Mouse (Mus musculus): ENCODE measurements at regions not wholly inside any gene's neighbourhood (a gene's known extent, or its start where the extent isn't known, plus 50 kb on each side); places are given as distances from the start of the nearest gene placed in this dataset.
"Not testable (repeated sequence)": the region's sequence is repeated elsewhere in the genome, so short reads cannot be mapped to it uniquely, and the experiment has no call there.

- DNase-seq = no peak
These were observed 785.6 kb upstream of the Sox9 start for GRCm38 (mm10) chr11:111996395-111996794.

DNA sequence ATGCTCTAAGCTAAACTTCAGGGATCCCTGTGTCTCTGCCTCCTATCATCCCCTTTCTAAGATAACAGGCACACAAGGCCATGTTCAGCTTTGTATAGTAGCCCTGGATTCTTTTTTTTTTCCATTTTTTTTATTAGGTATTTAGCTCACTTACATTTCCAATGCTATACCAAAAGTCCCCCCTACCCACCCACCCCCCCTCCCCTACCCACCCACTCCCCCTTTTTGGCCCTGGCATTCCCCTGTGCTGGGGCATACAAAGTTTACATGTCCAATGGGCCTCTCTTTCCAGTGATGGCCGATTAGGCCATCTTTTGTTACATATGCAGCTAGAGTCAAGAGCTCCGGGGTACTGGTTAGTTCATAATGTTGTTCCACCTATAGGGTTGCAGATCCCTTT is 771.2 kb upstream of the Sox9 start:
- DNase-seq = not testable (repeated sequence)

- no peak for DNase-seq
These were observed 764.1 kb upstream of the Sox9 start for GRCm38 (mm10) chr11:112017906-112018305.

- DNase-seq = no peak
These were observed 754.0 kb upstream of the Sox9 start for GRCm38 (mm10) chr11:112028031-112028430.

- DNase-seq = no peak
These were observed 743.3 kb upstream of the Sox9 start for GRCm38 (mm10) chr11:112038741-112039140.

DNA sequence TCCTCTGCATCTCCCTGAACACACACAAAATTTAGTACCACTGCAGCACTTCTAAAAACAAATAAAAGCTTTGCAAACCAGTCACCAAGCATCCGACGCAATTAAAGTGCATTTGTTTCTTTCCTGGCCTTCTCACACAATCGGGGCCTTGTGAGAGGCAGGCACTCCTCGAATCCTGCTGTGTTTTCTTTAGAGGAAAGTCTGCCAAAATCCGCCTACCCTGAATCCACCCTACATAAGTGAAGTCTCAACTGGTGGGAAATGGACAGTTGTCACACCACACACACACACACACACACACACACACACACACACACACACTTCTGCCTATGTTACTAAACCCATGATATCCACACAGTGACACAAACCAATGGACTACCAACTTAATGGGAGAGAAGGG is 737.6 kb upstream of the Sox9 start:
- no peak for DNase-seq

GRCm38 (mm10) chr11:112045353-112045752 is 736.7 kb upstream of the Sox9 start:
- DNase-seq = no peak

DNA sequence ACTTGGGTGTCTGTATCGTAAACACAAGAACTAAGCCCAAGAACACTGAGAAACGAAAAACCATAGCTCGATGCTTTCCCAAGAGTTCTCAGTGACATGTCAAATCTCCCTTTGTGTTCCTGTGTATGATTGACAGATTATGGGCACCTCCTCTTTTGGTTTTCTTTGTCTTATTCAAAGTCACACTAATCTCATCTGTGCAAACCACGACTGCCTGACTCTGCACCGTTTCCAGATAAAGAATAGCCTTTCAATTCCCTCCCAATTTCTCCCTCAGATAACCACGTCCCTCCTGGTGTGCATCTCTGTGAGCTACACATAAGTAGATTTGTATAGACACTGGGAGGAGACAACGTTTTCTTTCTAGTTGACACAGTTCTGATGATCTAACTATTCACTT is 731.7 kb upstream of the Sox9 start:
- no peak for DNase-seq

DNA sequence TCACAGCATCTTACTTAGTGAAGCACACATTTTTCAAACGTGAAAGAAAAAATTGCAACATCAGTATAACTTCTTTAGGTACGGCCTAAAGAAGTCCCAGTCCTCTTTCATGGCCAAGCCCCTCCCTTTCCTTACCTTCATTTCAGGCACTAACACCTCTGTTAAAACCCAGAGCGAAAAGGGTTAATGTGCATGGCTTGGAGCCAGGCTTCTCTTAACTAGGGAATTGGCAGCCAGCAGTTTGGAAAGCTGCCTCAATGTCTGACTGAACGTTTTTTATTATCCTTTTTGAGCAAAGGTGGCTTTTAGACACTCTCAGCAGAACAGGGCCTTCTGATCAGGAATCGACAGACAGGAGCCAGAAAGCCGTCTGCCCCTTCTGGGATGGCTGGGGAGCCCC is 726.4 kb upstream of the Sox9 start:
- DNase-seq = no peak

DNA sequence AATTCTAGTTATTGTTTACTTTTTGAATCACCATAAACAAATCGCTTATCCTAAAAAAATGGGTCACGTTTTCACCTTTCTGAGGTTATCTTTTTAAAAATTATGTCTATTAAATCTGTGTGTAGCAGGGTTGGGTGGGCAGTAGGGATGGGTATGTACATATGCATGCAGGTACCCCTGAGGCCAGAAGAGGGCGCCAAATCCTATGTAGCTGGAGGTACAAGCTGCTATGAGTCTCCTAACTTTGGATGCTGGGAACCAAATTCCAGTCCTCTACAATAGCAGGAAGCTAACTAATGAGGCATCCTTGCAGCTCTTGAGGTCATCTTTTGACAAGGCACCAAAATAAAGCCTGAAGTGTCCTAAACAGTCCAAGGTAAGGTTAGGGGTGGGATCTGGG is 714.8 kb upstream of the Sox9 start:
- no peak for DNase-seq

GRCm38 (mm10) chr11:112068821-112069220 is 713.2 kb upstream of the Sox9 start:
- DNase-seq = no peak

GRCm38 (mm10) chr11:112071571-112071970 is 710.5 kb upstream of the Sox9 start:
- DNase-seq = no peak

DNA sequence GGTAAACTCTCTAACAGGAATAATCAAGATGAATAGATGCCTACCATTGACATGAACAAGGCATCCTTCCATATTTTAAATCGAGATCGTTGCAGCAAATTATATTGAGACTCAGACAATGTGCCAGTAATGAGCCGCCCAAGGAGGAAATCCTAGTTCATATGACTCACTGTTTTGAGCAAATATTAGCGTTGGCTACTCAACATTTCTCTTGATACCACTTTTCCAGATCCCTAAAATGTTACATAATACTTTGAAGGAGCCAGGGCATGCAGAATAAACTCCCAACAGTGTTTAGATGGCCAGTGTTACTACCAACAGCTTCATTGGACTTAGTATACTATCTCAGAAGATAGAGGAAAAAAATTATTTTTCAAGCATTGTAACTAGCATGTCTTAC is 700.6 kb upstream of the Sox9 start:
- DNase-seq = no peak

GRCm38 (mm10) chr11:112083019-112083418 is 699.0 kb upstream of the Sox9 start:
- DNase-seq = no peak

GRCm38 (mm10) chr11:112092168-112092567 is 689.9 kb upstream of the Sox9 start:
- DNase-seq = no peak

GRCm38 (mm10) chr11:112095009-112095408 is 687.0 kb upstream of the Sox9 start:
- no peak for DNase-seq

- no peak for DNase-seq
These were observed 683.9 kb upstream of the Sox9 start for GRCm38 (mm10) chr11:112098161-112098560.

- DNase-seq = no peak
These were observed 678.8 kb upstream of the Sox9 start for GRCm38 (mm10) chr11:112103252-112103651.

GRCm38 (mm10) chr11:112106891-112107290 is 675.1 kb upstream of the Sox9 start:
- no peak for DNase-seq

DNA sequence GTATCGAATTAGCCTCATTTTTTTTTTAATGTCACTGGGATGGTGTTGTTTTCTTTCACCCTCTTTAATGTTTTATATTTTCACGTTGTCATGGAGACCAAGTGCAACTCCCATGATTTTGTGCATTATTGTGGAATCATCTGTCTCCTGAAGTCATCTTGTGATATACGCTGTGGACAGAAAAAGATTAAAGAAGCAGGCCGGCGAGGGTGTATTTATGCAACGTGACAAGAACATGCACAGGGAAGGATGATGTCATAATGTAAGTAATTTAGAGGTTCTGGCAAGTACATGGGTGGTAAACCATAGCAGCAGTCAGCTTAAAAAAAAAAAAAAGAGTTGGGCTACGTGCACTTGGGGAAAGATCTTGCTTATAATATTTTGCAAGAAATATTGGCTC is 674.7 kb upstream of the Sox9 start:
- no peak for DNase-seq

DNA sequence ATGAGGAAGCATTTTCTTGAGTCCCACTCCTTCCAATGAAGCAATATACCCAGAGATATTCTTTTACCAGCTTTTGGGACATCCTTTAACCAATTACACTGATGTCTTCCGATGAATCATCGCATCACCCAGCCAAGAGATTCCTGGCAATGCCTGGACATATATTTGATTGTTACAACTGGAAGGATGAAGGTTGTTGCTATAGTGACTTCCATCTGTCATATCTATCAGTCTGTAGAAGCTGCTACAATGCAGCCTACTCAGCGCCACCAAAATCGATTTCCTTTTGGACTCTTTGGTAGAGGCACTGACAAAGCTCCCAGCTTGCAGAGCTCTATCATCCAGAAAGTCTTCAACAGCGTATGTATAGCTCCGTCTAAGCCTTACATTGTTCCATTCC is 661.0 kb upstream of the Sox9 start:
- DNase-seq = no peak

DNA sequence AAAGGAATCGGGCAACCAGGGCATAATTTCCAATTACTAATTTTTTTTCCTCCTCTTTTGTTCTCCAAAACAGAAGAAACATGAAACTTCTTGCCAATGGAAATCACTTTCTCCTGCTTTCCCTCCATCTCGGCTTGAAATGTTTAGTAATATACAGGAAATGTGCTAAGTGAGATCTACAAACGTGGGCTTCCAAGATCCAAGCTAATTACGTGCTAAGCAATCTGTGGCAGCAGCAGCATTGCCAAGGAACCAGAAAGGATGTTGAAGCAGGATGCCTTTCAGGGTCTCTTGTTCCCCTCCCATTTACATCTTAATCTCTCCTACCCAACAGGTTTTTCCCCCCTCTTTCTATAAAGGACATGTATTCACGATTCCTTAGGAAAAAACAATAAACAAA is 660.2 kb upstream of the Sox9 start:
- no peak for DNase-seq

- no peak for DNase-seq
These were observed 656.6 kb upstream of the Sox9 start for GRCm38 (mm10) chr11:112125249-112125933.

- DNase-seq = no peak
These were observed 651.9 kb upstream of the Sox9 start for GRCm38 (mm10) chr11:112130090-112130489.

- no peak for DNase-seq
These were observed 644.5 kb upstream of the Sox9 start for GRCm38 (mm10) chr11:112137401-112138020.

Measured in adrenal gland, adult 8-10 months (tissue).